Mouse (Mus musculus) stomach, embryonic 14.5 days (tissue): Measurements from ENCODE around the gene Ldlrad3. TPM values are rescaled to one million over a fixed set of nuclear protein-coding genes. Genes with fewer than 3 reads are reported as not detected.
A peak's percentile ranks its signal among the peaks of the same experiment; 100 is the strongest.

Experiments used
- ATAC-seq: fragments of 200-750 bp; cut with Nextera tagmentation; 2 replicates; pipeline ENCODE4 v1.8.0; 2017; ENCODE audit warnings: low read depth, moderate TSS enrichment; ENCODE audit not compliant: insufficient number of reproducible peaks, insufficient read depth, low FRiP score
- H3K27ac ChIP-seq: fragments of 300-500 bp; sonication (generic); 2 replicates; pipeline ENCODE4 v1.5.1; 2014; ENCODE audit warnings: mild to moderate bottlenecking, low read length, moderate library complexity, mixed read lengths
- H3K27me3 ChIP-seq: fragments of 300-500 bp; sonication (generic); 2 replicates; pipeline ENCODE4 v1.6.1; 2014; ENCODE audit warnings: low read length, control low read depth, mixed read lengths; ENCODE audit not compliant: control insufficient read depth, insufficient read depth
- H3K36me3 ChIP-seq: fragments of 300-500 bp; sonication (generic); 2 replicates; pipeline ENCODE4 v1.6.1; 2014; ENCODE audit warnings: mild to moderate bottlenecking, control low read depth, low read length, moderate library complexity, mixed read lengths; ENCODE audit not compliant: control insufficient read depth, insufficient read depth
- H3K4me1 ChIP-seq: fragments of 300-500 bp; sonication (generic); 2 replicates; pipeline ENCODE4 v1.6.1; 2014; ENCODE audit warnings: low read length, control low read depth, mixed read lengths; ENCODE audit not compliant: control insufficient read depth, insufficient read depth
- H3K4me2 ChIP-seq: fragments of 300-500 bp; sonication (generic); replicated peaks from 2 replicates; pipeline ENCODE4 v1.6.1; 2014; ENCODE audit warnings: low read depth, low read length, control low read depth
- H3K4me3 ChIP-seq: fragments of 300-500 bp; sonication (generic); 2 replicates; pipeline ENCODE4 v1.5.1; 2014; ENCODE audit warnings: low read depth, low read length, control low read depth
- H3K9ac ChIP-seq: fragments of 300-500 bp; sonication (generic); replicated peaks from 2 replicates; pipeline ENCODE4 v1.6.1; 2014; ENCODE audit warnings: low read depth, mild to moderate bottlenecking, control low read depth, low read length, moderate library complexity, mixed read lengths
- H3K9me3 ChIP-seq: fragments of 300-500 bp; sonication (generic); 2 replicates; pipeline ENCODE4 v1.6.1; 2016; ENCODE audit warnings: low read depth, low read length, control low read depth; ENCODE audit not compliant: control insufficient read depth
- WGBS: fragments of 180-500 bp; shearing (Covaris S2); extraction: QIAGEN DNeasy Blood & Tissue Kit; methylation state at CpG from one replicate; pipeline ENCODE4 v1.1.7; 2014; 5-methylcytosine and 5-hydroxymethylcytosine counted together
- polyA plus RNA-seq: library from polyadenylated mRNA; unstranded; fragments of >200 nt; fragmentation: Nextera tagmentation; extraction: Ambion mirVana; gene quantifications from 2 replicates; pipeline ENCODE4 v1.2.1, GENCODE M21; 2014

The Ldlrad3 gene
- polyA plus RNA-seq, 1 experiment from 2014 or later: 52.3 TPM

GRCm38 (mm10) chr2:102145036-102145435, 41.1 kb downstream of the Ldlrad3 start:
- Histone ChIP-seq H3K4me3 (no peak overlapping the region), H3K9me3 (no peaks in the 10 kb centered on the region), H3K9ac (no peak overlapping the region), H3K27ac (no peak overlapping the region), H3K36me3 (no peaks in the 10 kb centered on the region), H3K4me2 (no peak overlapping the region), H3K27me3 (no peaks in the 10 kb centered on the region), H3K4me1 (0 out of 2 replicates have a peak, but pooled peaks cover 11% of the 10 kb centered on the region)
- ATAC-seq: no peak
- 80% methylated on average over 3 of the region's 3 CpGs for WGBS

GRCm38 (mm10) chr2:102144311-102144710, 41.9 kb downstream of the Ldlrad3 start:
- WGBS: 76% methylated on average over 1 of the region's 1 CpGs
- ATAC-seq: no peak
- H3K4me3 ChIP-seq: no peak overlapping the region
- H3K9ac ChIP-seq: no peak overlapping the region
- H3K36me3 ChIP-seq: no peaks in the 10 kb centered on the region
- no peaks in the 10 kb centered on the region for H3K9me3 ChIP-seq
- 0 out of 2 replicates have a peak, but pooled peaks cover 11% of the 10 kb centered on the region for H3K4me1 ChIP-seq
- no peaks in the 10 kb centered on the region for H3K27me3 ChIP-seq
- H3K27ac ChIP-seq: no peak overlapping the region
- no peak overlapping the region for H3K4me2 ChIP-seq

DNA sequence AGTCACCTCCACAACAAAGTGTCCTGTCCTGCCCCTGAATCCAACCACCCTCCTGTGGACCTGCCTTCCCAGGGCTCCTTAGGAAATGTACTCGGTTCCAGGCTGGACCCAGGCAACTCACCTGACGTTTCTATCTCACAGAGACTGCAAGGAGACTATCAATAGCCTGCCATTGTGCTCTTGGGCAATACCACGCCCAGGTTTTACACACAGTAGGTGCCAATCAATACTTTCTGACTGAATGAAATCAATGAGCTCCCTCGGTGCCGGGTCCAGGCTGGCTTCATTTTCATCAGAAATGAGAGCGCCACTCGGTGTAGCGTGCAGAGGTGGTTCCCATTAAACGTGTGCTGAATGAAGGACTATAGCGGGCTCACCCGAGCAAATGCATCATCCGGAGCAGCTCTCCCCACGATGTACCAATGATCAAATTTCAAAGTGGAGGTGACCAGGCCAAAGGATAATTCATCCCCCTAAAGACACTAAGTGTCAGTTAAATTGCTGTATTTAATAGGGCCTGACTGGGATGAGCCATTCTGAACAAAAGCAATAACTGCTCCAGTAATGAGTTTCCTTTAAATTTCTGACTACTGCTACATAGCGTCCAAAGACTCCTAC, 43.4 kb downstream of the Ldlrad3 start:
- H3K36me3 ChIP-seq: no peaks in the 10 kb centered on the region
- peaks cover 25% of the 10 kb centered on the region for H3K4me1 ChIP-seq
- no peak overlapping the region for H3K4me2 ChIP-seq
- no peak overlapping the region for H3K27ac ChIP-seq
- no peaks in the 10 kb centered on the region for H3K9me3 ChIP-seq
- no peak for ATAC-seq
- H3K9ac ChIP-seq: no peak overlapping the region
- H3K4me3 ChIP-seq: no peak overlapping the region
- 49% methylated on average over 14 of the region's 14 CpGs for WGBS
- H3K27me3 ChIP-seq: no peaks in the 10 kb centered on the region

- Histone ChIP-seq H3K36me3 (no peaks in the 10 kb centered on the region), H3K9me3 (no peaks in the 10 kb centered on the region), H3K4me1 (peaks cover 30% of the 10 kb centered on the region), H3K9ac (no peak overlapping the region), H3K27me3 (no peaks in the 10 kb centered on the region), H3K4me2 (no peak overlapping the region), H3K4me3 (no peak overlapping the region), H3K27ac (no peak overlapping the region)
- 44% methylated on average over 4 of the region's 4 CpGs for WGBS
- ATAC-seq: no peak; the same call in 1 of the 2 replicates
Measured at GRCm38 (mm10) chr2:102142197-102142623, 44.0 kb downstream of the Ldlrad3 start.

DNA sequence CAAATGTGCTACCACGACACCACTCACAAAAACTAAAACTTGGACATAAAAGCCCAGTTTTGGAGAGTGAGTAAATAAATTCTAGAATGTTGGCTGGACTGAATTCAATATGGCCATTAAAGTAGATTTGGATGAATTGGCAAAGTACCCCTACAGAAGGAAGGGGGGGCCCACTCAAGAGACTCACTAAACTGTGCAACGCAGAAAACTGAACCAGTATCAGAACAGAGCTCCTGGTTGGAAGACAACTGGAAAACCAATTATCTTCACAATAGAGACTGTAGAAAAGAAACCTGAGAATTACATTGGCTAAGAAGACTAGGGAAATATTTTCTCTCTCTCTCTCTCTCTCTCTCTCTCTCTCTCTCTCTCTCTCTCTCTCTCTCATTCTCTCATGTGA, 45.0 kb downstream of the Ldlrad3 start:
- Histone ChIP-seq H3K36me3 (no peaks in the 10 kb centered on the region), H3K9me3 (no peaks in the 10 kb centered on the region), H3K9ac (no peak overlapping the region), H3K27me3 (no peaks in the 10 kb centered on the region), H3K4me2 (no peak overlapping the region), H3K4me3 (no peak overlapping the region), H3K27ac (no peak overlapping the region), H3K4me1 (peaks cover 36% of the 10 kb centered on the region)
- ATAC-seq: no peak
- 89% methylated on average over 2 of the region's 2 CpGs for WGBS

- 45% methylated on average over 6 of the region's 6 CpGs for WGBS
- Histone ChIP-seq H3K36me3 (no peaks in the 10 kb centered on the region), H3K9me3 (no peaks in the 10 kb centered on the region), H3K4me1 (peaks cover 62% of the 10 kb centered on the region), H3K27ac (no peak overlapping the region), H3K27me3 (no peaks in the 10 kb centered on the region), H3K4me3 (no peak overlapping the region), H3K9ac (no peak overlapping the region), H3K4me2 (no peak overlapping the region)
- no peak for ATAC-seq
Measured at GRCm38 (mm10) chr2:102137922-102138321, 48.3 kb downstream of the Ldlrad3 start.

GRCm38 (mm10) chr2:102136184-102136583, 50.0 kb downstream of the Ldlrad3 start:
- Histone ChIP-seq H3K27me3 (no peaks in the 10 kb centered on the region), H3K9ac (no peak overlapping the region), H3K4me1 (peaks cover 57% of the 10 kb centered on the region), H3K36me3 (no peaks in the 10 kb centered on the region), H3K9me3 (no peaks in the 10 kb centered on the region), H3K4me2 (no peak overlapping the region), H3K27ac (peak overlapping the region; percentile 49; the same call in 1 of the 2 replicates), H3K4me3 (no peak overlapping the region)
- WGBS: 76% methylated on average over 3 of the region's 3 CpGs
- ATAC-seq: no peak

DNA sequence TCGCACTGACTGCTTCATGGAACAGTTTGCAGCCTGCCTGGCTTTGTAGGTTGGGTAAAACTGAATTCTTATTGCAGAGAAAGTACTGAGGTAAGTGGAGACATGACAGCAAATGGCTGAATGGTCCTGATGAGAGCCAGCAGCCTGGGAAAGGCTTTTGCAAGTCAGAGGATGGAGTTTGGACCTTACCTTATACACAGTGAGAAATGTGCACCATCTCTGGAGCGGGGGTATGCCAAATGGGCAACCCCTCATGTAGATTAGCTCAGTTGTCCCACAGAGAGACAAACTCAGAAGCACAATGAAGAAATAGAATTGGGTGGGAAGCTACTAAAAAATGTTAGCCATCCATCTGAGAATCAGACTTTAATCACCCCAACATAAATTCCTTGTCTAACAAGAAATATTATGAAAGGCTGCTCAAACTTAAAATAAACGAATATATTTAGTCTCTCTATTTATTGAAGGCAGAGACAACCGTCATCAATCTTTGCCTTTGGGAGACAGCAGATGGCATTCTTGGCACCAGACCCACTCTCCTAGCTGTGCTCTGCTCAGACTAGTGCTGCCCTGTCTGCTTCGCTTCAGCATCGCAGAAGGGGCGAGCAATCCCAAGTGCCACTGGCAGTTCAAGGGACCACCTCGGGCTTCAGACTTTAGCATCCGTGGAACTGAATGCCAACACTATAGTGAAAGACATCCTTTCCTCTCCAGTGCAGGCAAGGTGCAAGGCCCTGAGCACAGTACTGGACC, 51.5 kb downstream of the Ldlrad3 start:
- H3K27me3 ChIP-seq: no peaks in the 10 kb centered on the region
- peaks cover 62% of the 10 kb centered on the region for H3K4me1 ChIP-seq
- peak overlapping the region; percentile 76 for H3K27ac ChIP-seq
- no peaks in the 10 kb centered on the region for H3K36me3 ChIP-seq
- no peak for ATAC-seq
- H3K4me2 ChIP-seq: no peak overlapping the region
- no peak overlapping the region for H3K4me3 ChIP-seq
- no peaks in the 10 kb centered on the region for H3K9me3 ChIP-seq
- no peak overlapping the region for H3K9ac ChIP-seq
- 49% methylated on average over 9 of the region's 9 CpGs for WGBS
